Mouse (Mus musculus) megakaryocyte, embryonic 14.5 days (primary cell): Measurements from ENCODE around the gene Ssbp3.

ENCODE experiments used
- FLI1 ChIP-seq: IDR thresholded peaks from 2 replicates; pipeline ENCODE4 v1.6.1; 2012; ENCODE audit warnings: low read length, inconsistent platforms, mixed read lengths
- GATA1 ChIP-seq: IDR thresholded peaks from 3 replicates; pipeline ENCODE4 v1.6.1; 2012; ENCODE audit warnings: mixed read lengths, low read length, inconsistent platforms, borderline replicate concordance

- TF ChIP-seq GATA1 = no peak
- no peak for TF ChIP-seq FLI1
Observed at GRCm38 (mm10) chr4:107024899-107025298, 114.4 kb downstream of the Ssbp3 start.
